Mouse (Mus musculus): Measurements from ENCODE around the gene Hoxa6.

GRCm38 (mm10) chr6:52217895-52218642, 9.5 kb upstream of the Hoxa6 start:
- no peak for TF ChIP-seq CTCF (IDR thresholded peaks at IDR 0.05; ENCODE audit: low read depth, low read length)
- TF ChIP-seq TAL1 (conservative IDR thresholded peaks at IDR 0.05; ENCODE audit: low read depth, low read length), result no peak
